Mouse (Mus musculus) adrenal gland, adult 8-10 months (tissue): ENCODE results near the gene Tln1. TPM values are rescaled to one million over a fixed set of nuclear protein-coding genes. Genes with fewer than 3 reads are reported as not detected.

Experiments
- total RNA-seq, 4 experiments: library from RNA; stranded (reverse); gene quantifications; 2 replicates each; pipeline ENCODE4 v1.2.4; 2022

Gene Tln1
- total RNA-seq, 4 experiments from 2014 or later = 249 to 319 (median 289) TPM

Other genes with a start within 250 kb of the Tln1 start
- gene Rusc2, start 180.7 kb downstream of the Tln1 start, total RNA-seq = 10 to 100 TPM; 38.8 to 46.9 (median 43.2) TPM
- not detected for gene Fam166b, start 133.6 kb downstream of the Tln1 start, total RNA-seq
- gene Tesk1, start 120.8 kb downstream of the Tln1 start, total RNA-seq = 10 to 100 TPM; 55.1 to 64.9 (median 59.3) TPM
- 1 to 10 TPM; 1.6 to 5.6 (median 4.9) TPM for gene Cd72, start 108.1 kb downstream of the Tln1 start, total RNA-seq
- under 1 TPM in 1 of 4 experiments, not detected in 3; 0.48 TPM for gene Sit1, start 79.0 kb downstream of the Tln1 start, total RNA-seq
- gene Ccdc107, start 69.8 kb downstream of the Tln1 start, total RNA-seq = 10 to 100 TPM; 60.5 to 81.9 (median 64.0) TPM
- gene Arhgef39, start 63.0 kb downstream of the Tln1 start, total RNA-seq = 1 to 10 TPM in 2 of 4 experiments, under 1 TPM in 2; 0.73 to 2.0 (median 1.2) TPM
- under 1 TPM in 3 of 4 experiments, not detected in 1; 0.32 to 0.68 (median 0.56) TPM for gene Car9, start 55.7 kb downstream of the Tln1 start, total RNA-seq
- gene Tpm2, start 38.9 kb downstream of the Tln1 start, total RNA-seq = 10 to 100 TPM; 32.3 to 89.4 (median 52.6) TPM
- gene Creb3, start 359 bp downstream of the Tln1 start, total RNA-seq = 100 to 1,000 TPM; 141 to 201 (median 150) TPM
- gene Rgp1, start 16.0 kb upstream of the Tln1 start, total RNA-seq = 10 to 100 TPM; 41.0 to 66.1 (median 56.9) TPM
- 10 to 100 TPM; 11.1 to 19.1 (median 15.7) TPM for gene Gba2, start 16.2 kb upstream of the Tln1 start, total RNA-seq
- gene Msmp, start 21.8 kb upstream of the Tln1 start, total RNA-seq = 1 to 10 TPM; 2.0 to 2.7 (median 2.4) TPM
- gene Npr2, start 69.2 kb upstream of the Tln1 start, total RNA-seq = 10 to 100 TPM; 29.6 to 78.6 (median 54.0) TPM
- gene Spag8, start 90.9 kb upstream of the Tln1 start, total RNA-seq = 1 to 10 TPM in 3 of 4 experiments, under 1 TPM in 1; 0.58 to 2.3 (median 1.4) TPM
- gene Hint2, start 93.8 kb upstream of the Tln1 start, total RNA-seq = 100 to 1,000 TPM in 1 of 4 experiments, 10 to 100 TPM in 3; 80.8 to 112 (median 97.8) TPM
- gene Tmem8b, start 106.3 kb upstream of the Tln1 start, total RNA-seq = 10 to 100 TPM in 2 of 4 experiments, 1 to 10 TPM in 2; 6.0 to 10.9 (median 8.3) TPM
- under 1 TPM; 0.14 to 0.67 (median 0.41) TPM for gene Fam221b, start 106.5 kb upstream of the Tln1 start, total RNA-seq
- gene Olfr70, start 138.1 kb upstream of the Tln1 start, total RNA-seq = not detected
- gene Olfr71, start 147.6 kb upstream of the Tln1 start, total RNA-seq = not detected
- gene Hrct1, start 164.5 kb upstream of the Tln1 start, total RNA-seq = 1 to 10 TPM; 1.4 to 4.8 (median 2.6) TPM
- 1 to 10 TPM; 1.6 to 2.3 (median 1.9) TPM for gene Spaar, start 167.3 kb upstream of the Tln1 start, total RNA-seq
- not detected for gene Olfr159, start 208.3 kb upstream of the Tln1 start, total RNA-seq